Mouse (Mus musculus) hindbrain, embryonic 12.5 days (tissue): ENCODE data around the gene Cracr2b. TPM values are rescaled to one million over a fixed set of nuclear protein-coding genes. Genes with fewer than 3 reads are reported as not detected.
A peak's percentile ranks its signal among the peaks of the same experiment; 100 is the strongest.
"Not testable (repeated sequence)": the region's sequence is repeated elsewhere in the genome, so short reads cannot be mapped to it uniquely, and the experiment has no call there.

Experiments
- ATAC-seq: fragments of 200-750 bp; cut with Nextera tagmentation; 2 replicates; pipeline ENCODE4 v1.8.0; 2017; ENCODE audit warnings: moderate TSS enrichment; ENCODE audit not compliant: low FRiP score
- H3K27ac ChIP-seq: fragments of 300-500 bp; sonication (generic); 2 replicates; pipeline ENCODE4 v1.5.1; 2016; ENCODE audit warnings: mild to moderate bottlenecking
- H3K27me3 ChIP-seq: fragments of 300-500 bp; sonication (generic); 2 replicates; pipeline ENCODE4 v1.6.1; 2016; ENCODE audit warnings: mild to moderate bottlenecking
- H3K36me3 ChIP-seq: fragments of 300-500 bp; sonication (generic); 2 replicates; pipeline ENCODE4 v1.6.1; 2016; ENCODE audit warnings: mild to moderate bottlenecking
- H3K4me1 ChIP-seq: fragments of 300-500 bp; sonication (generic); 2 replicates; pipeline ENCODE4 v1.6.1; 2016
- H3K4me2 ChIP-seq: fragments of 300-500 bp; sonication (generic); replicated peaks from 2 replicates; pipeline ENCODE4 v1.6.1; 2016; ENCODE audit warnings: mild to moderate bottlenecking
- H3K4me3 ChIP-seq: fragments of 300-500 bp; sonication (generic); 2 replicates; pipeline ENCODE4 v1.5.1; 2016; ENCODE audit warnings: mild to moderate bottlenecking
- H3K9ac ChIP-seq: fragments of 300-500 bp; sonication (generic); 2 replicates; pipeline ENCODE4 v1.6.1; 2016; ENCODE audit warnings: mild to moderate bottlenecking, moderate library complexity
- H3K9me3 ChIP-seq: fragments of 300-500 bp; sonication (generic); replicated peaks from 2 replicates; pipeline ENCODE4 v1.6.1; 2016; ENCODE audit warnings: mild to moderate bottlenecking
- WGBS: fragments of 180-500 bp; shearing (Covaris S2); methylation state at CpG from one replicate; pipeline ENCODE4 v1.1.7; 2016; 5-methylcytosine and 5-hydroxymethylcytosine counted together
- polyA plus RNA-seq: library from polyadenylated mRNA; unstranded; fragments of >200 nt; fragmentation: Nextera tagmentation; extraction: Ambion mirVana; gene quantifications from 2 replicates; pipeline ENCODE4 v1.2.1, GENCODE M21; 2016

Cracr2b gene
- polyA plus RNA-seq, 1 experiment from 2014 or later, result 7.7 TPM

DNA sequence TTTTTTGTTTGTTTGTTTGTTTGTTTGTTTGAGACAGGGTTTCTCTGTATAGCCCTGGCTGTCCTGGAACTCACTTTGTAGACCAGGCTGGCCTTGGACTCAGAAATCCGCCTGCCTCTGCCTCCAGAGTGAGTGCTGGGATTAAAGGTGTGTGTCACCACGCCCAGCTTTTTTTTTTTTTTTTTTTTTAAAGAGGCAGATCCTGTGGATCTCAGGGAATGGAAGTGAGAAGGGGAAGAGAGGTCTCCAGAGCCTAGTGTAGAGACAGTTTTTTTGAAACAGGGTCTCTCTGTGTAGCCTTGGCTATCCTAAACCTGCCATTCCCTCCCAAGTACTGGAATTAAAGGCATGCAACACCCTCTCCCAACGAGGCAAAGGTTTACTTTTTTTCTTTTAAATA is 14.5 kb upstream of the Cracr2b start:
- H3K4me1 ChIP-seq, result peaks cover 32% of the 10 kb centered on the region
- 92% methylated on average over 3 of the region's 3 CpGs for WGBS
- H3K4me2 ChIP-seq, result not testable (repeated sequence)

DNA sequence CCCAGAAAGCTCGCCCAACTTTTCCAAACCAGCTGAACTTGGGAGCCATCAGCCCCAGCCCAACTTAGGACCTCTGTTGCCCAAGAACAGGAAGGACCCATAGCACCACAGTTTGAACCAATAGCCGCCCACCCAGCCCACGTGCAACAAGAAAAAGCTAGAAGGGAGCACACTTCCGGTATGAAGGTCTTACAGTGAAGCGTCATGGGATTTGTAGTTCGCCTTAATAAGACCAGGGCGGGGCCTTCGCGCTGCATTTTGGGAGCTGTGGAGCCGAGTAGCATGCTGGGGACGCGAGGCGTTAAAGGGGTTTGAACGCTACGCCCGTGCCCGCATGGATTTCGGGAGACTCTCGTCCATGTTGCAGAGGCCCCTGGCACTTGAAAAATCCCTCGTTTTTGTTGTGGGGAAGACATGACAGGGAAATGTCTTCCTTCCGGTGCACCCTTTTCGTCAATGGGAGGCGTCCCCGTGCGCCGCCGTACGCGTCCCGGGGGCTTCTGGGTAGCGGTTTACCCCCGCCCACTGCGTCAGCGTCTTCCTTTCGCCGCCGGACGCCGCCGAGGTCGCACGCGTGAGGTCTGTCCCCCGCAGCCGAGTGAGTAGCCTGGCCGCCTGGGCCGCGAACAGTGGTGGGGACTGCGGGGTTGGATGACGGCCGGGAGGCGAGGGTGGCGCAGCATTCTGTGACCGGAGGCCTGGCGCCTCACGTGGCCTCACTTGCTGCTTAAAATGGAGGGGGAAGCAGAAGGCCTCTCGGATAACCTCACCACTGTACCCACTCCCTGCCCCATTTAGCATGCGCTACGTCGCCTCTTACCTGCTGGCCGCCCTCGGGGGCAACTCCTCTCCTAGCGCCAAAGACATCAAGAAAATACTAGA is 13.5 kb upstream of the Cracr2b start, which contains the start of gene Rplp2:
TSS of gene Rplp2 (plus strand) at position 261 of the 882 bp plus-strand sequence.
- H3K27ac ChIP-seq, result peak within 1 kb of the TSS; percentile 87
- H3K27me3 ChIP-seq, result no peaks in the 10 kb centered on the region
- H3K4me1 ChIP-seq, result peaks cover 28% of the 10 kb centered on the region
- peak; percentile 93 for ATAC-seq
- no peaks in the 10 kb centered on the region for H3K9me3 ChIP-seq
- peak within 1 kb of the TSS; percentile 88 for H3K9ac ChIP-seq
- WGBS, result 0% methylated on average over 60 of the region's 63 CpGs
- peak within 1 kb of the TSS; percentile 66 for H3K4me2 ChIP-seq
- H3K36me3 ChIP-seq, result peaks cover 35% of the 10 kb centered on the region
- H3K4me3 ChIP-seq, result peak within 1 kb of the TSS; percentile 86

More for the DNA sequence above, 14.5 kb upstream of the Cracr2b start:
- not testable (repeated sequence) for ATAC-seq, H3K9ac ChIP-seq, H3K27ac ChIP-seq, H3K4me3 ChIP-seq, H3K9me3 ChIP-seq, H3K27me3 ChIP-seq
- H3K36me3 ChIP-seq, result peaks cover 27% of the 10 kb centered on the region

DNA sequence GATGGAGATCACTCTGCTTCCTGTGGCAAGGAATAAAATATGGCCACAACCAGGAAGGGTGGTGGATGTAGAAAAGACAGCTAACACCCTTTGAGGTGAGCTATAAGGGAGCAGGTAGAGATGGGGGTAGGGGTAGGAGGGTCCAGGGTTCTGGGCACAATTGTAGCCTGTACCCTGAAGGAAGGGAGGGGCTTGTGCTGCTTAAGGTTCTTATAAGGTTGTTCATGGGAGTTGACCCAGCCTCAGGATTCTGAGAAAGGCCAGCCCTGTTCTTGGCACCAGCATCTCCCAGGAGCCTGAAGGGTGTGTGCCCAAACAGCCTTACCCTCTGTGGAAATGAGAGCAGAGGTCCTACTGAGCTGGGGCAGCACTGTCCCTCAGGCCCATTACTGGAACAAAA is 9.0 kb upstream of the Cracr2b start:
- Histone ChIP-seq H3K27me3 (0 out of 2 replicates have a peak, but pooled peaks cover 4% of the 10 kb centered on the region), H3K4me1 (peaks cover 27% of the 10 kb centered on the region), H3K4me2 (no peak overlapping the region), H3K9me3 (no peaks in the 10 kb centered on the region), H3K9ac (no peak overlapping the region), H3K27ac (no peak overlapping the region), H3K4me3 (no peak overlapping the region), H3K36me3 (peaks cover 35% of the 10 kb centered on the region)
- no peak for ATAC-seq

DNA sequence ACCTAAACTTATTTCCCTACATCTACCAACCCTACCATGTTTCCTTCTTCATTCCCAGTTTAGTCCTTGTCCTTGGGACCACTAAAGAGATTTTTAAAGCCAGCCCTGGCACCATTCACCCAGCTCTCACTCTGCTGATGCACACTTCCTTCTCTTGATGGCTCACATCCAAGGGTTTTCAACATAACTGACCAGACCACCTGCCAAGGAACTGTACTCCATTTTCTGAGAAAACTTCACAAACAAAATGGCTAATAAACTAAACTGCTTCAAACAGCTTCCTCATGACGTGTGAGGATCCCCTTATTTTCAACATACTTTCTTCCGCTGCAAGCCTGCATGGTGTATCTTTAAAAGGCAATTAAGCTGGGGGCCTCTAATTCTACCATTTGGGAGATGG is 7.3 kb upstream of the Cracr2b start:
- WGBS, result 83% methylated on average over 2 of the region's 2 CpGs
- Histone ChIP-seq H3K27ac (no peak overlapping the region), H3K4me1 (peaks cover 21% of the 10 kb centered on the region), H3K9ac (no peak overlapping the region), H3K4me2 (no peak overlapping the region), H3K27me3 (peaks cover 17% of the 10 kb centered on the region), H3K9me3 (no peaks in the 10 kb centered on the region), H3K36me3 (peaks cover 35% of the 10 kb centered on the region), H3K4me3 (no peak overlapping the region)
- no peak for ATAC-seq

DNA sequence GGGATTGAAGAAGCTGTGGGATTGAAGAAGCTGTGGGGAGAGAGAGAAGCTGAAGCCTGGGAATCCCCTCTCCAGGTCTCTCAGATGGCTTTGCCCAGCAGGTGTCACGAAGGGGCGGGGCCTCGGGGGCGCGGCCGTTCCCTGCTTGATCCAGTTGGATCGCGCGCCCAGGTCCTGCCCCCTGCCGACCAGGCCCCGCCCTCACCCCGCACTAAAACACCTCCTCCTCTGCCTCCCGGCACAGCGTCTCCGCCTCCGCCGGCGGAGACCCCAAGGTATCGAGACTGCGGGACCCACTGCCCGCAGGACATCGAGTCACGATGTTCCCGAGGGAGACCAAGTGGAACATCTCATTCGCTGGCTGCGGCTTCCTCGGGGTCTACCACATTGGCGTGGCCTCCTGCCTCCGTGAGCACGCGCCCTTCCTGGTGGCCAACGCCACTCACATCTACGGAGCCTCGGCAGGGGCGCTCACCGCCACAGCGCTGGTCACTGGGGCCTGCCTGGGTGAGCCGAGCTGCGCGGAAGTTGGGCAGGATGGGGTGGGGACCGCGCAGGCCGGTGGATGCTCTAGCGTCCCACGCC is 5.8 kb upstream of the Cracr2b start, which contains the start of gene Pnpla2:
TSS of gene Pnpla2 (plus strand) at position 232 of the 585 bp plus-strand sequence.
- Histone ChIP-seq H3K4me2 (peak within 1 kb of the TSS; percentile 89), H3K9ac (peak within 1 kb of the TSS; percentile 63), H3K4me1 (peaks cover 17% of the 10 kb centered on the region), H3K4me3 (peak within 1 kb of the TSS; percentile 59), H3K36me3 (peaks cover 25% of the 10 kb centered on the region), H3K9me3 (no peaks in the 10 kb centered on the region), H3K27me3 (peaks cover 31% of the 10 kb centered on the region), H3K27ac (peak within 1 kb of the TSS; percentile 52)
- under 1% methylated on average over 45 of the region's 45 CpGs for WGBS
- peak; percentile 81 for ATAC-seq

DNA sequence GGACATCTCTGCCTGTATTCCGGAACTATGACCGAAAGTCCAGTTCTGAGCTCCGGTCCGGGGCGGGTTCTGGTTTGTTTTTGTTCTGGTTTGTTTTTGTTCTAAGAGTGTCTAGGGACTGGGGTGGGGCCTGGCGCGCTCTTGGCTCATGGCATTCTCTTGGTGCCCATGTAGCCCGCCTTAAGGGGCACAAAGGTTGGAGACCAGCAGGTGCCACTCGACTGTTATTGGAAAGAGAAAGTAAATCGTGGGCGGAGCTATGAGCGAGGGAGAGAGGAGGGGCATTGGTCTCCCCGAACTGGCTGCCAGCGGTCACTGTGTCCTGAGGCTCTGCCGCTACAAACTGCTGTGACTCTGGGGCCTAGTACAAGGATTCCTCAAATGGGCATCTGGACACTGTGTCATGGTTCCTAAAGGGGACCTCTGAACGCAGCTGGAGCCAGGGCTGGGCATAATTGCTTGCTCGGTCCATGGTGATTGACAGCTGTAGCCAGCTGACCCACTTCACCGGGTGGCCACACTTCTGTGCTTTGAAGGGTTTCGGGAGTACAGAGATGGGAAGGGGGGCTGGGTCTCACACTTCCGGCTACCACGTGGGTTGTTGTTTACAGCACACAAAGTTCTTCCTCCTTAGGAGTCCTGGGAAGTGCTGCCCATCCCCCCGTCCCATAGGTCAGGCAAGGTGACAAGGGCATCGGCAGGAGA is 5.1 kb upstream of the Cracr2b start:
- Histone ChIP-seq H3K27me3 (peaks cover 38% of the 10 kb centered on the region), H3K9me3 (no peaks in the 10 kb centered on the region), H3K4me1 (peaks cover 17% of the 10 kb centered on the region), H3K4me3 (peak overlapping the region; percentile 59), H3K4me2 (peak overlapping the region; percentile 89), H3K9ac (peak overlapping the region; percentile 63), H3K27ac (peak overlapping the region; percentile 52; the same call in 1 of the 2 replicates), H3K36me3 (peaks cover 19% of the 10 kb centered on the region)
- peak; percentile 42 for ATAC-seq
- WGBS, result 2% methylated on average over 23 of the region's 23 CpGs

DNA sequence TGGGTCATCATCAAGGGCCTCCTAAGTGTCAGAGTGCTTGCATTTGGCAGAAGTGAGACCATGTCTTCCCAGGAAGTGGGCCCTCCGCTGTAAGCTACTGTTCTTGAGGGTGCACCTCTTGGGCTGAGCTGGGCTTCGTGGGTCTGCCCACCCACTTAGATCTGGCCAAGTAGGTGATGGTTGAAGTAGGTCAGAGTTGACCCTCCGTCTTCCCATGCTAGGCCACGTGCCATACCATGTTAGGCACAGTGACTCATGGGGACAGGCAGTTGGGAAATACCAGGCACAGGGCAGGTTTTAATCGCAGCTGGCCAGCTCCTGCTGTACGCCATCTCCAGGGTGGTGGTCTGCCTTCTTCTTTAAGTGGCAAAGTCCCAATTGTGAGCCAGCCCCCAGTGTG is 4.2 kb upstream of the Cracr2b start:
- no peak overlapping the region for H3K4me3 ChIP-seq
- H3K36me3 ChIP-seq, result peaks cover 9% of the 10 kb centered on the region
- WGBS, result 95% methylated on average over 6 of the region's 6 CpGs
- peaks cover 48% of the 10 kb centered on the region for H3K27me3 ChIP-seq
- no peaks in the 10 kb centered on the region for H3K9me3 ChIP-seq
- H3K4me2 ChIP-seq, result no peak overlapping the region; the same call in 1 of the 2 replicates
- H3K9ac ChIP-seq, result no peak overlapping the region
- no peak overlapping the region for H3K27ac ChIP-seq
- H3K4me1 ChIP-seq, result peaks cover 20% of the 10 kb centered on the region
- no peak for ATAC-seq

DNA sequence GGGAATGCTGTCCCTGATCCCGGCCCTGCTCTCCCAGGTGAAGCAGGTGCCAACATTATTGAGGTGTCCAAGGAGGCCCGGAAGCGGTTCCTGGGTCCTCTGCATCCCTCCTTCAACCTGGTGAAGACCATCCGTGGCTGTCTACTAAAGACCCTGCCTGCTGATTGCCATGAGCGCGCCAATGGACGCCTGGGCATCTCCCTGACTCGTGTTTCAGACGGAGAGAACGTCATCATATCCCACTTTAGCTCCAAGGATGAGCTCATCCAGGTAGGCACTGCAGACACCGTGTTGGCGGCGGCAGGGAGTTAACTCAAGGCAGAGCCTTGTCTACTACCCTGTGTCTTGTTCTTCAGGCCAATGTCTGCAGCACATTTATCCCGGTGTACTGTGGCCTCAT is 3.7 kb upstream of the Cracr2b start:
- Histone ChIP-seq H3K4me3 (no peak overlapping the region), H3K4me2 (no peak overlapping the region), H3K4me1 (peaks cover 25% of the 10 kb centered on the region), H3K27me3 (peaks cover 53% of the 10 kb centered on the region), H3K36me3 (peaks cover 4% of the 10 kb centered on the region; the same call in 1 of the 2 replicates), H3K9me3 (no peaks in the 10 kb centered on the region), H3K27ac (no peak overlapping the region), H3K9ac (no peak overlapping the region)
- no peak for ATAC-seq
- WGBS, result 91% methylated on average over 14 of the region's 14 CpGs

DNA sequence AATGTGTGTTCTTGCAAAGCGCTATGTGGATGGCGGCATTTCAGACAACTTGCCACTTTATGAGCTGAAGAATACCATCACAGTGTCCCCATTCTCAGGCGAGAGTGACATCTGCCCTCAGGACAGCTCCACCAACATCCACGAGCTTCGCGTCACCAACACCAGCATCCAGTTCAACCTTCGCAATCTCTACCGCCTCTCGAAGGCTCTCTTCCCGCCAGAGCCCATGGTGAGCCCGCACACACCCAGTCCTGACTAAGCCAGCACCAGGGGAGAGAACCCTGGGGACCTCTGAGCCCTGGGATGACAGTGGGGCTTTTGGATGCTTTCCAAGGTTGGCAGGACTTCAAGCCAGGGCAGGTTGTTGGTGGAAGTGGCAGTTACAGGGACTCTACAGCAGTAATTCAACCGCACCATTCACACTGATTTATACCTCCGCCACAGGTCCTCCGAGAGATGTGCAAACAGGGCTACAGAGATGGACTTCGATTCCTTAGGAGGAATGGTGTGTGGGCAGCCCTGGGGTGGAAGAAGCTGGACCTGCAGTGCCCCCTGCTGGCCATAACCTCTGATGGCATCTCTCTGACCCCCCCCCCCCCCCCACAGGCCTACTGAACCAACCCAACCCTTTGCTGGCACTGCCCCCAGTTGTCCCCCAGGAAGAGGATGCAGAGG is 2.8 kb upstream of the Cracr2b start:
- Histone ChIP-seq H3K4me2 (no peak overlapping the region), H3K27ac (no peak overlapping the region), H3K9ac (no peak overlapping the region), H3K4me3 (no peak overlapping the region), H3K27me3 (peaks cover 62% of the 10 kb centered on the region), H3K36me3 (peaks cover 4% of the 10 kb centered on the region; the same call in 1 of the 2 replicates), H3K4me1 (peaks cover 27% of the 10 kb centered on the region), H3K9me3 (no peaks in the 10 kb centered on the region)
- 77% methylated on average over 15 of the region's 15 CpGs for WGBS
- no peak for ATAC-seq

DNA sequence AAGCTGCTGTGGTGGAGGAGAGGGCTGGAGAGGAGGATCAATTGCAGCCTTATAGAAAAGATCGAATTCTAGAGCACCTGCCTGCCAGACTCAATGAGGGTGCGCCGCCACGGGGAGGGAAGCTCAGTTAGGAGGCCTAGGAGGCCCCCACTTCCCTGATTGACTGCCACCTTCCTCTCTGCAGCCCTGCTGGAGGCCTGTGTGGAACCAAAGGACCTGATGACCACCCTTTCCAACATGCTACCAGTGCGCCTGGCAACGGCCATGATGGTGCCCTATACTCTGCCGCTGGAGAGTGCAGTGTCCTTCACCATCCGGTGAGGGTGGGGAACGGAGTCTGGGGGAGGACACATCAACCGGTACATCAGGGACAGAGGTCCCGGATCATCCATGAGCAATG is 2.2 kb upstream of the Cracr2b start:
- peaks cover 67% of the 10 kb centered on the region for H3K27me3 ChIP-seq
- peaks cover 4% of the 10 kb centered on the region; the same call in 1 of the 2 replicates for H3K36me3 ChIP-seq
- H3K9me3 ChIP-seq, result no peaks in the 10 kb centered on the region
- H3K27ac ChIP-seq, result no peak overlapping the region
- H3K9ac ChIP-seq, result no peak overlapping the region
- ATAC-seq, result no peak
- H3K4me3 ChIP-seq, result no peak overlapping the region
- WGBS, result 94% methylated on average over 11 of the region's 11 CpGs
- H3K4me2 ChIP-seq, result no peak overlapping the region
- peaks cover 27% of the 10 kb centered on the region for H3K4me1 ChIP-seq

DNA sequence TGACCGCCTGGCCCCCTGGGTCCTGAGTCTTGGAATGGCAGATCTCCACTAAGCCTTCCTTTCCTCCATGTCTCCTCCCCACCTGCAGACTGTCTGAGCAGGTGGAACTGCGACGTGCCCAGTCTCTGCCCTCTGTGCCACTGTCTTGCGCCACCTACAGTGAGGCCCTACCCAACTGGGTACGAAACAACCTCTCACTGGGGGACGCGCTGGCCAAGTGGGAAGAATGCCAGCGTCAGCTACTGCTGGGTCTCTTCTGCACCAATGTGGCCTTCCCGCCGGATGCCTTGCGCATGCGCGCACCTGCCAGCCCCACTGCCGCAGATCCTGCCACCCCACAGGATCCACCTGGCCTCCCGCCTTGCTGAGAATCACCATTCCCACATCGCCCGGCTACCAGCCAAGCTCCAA is 1.6 kb upstream of the Cracr2b start:
- no peak for ATAC-seq
- no peak overlapping the region for H3K9ac ChIP-seq
- WGBS, result 92% methylated on average over 17 of the region's 17 CpGs
- H3K4me1 ChIP-seq, result peaks cover 27% of the 10 kb centered on the region
- H3K27ac ChIP-seq, result no peak overlapping the region
- H3K4me3 ChIP-seq, result no peak overlapping the region
- no peak overlapping the region for H3K4me2 ChIP-seq
- peaks cover 74% of the 10 kb centered on the region for H3K27me3 ChIP-seq
- H3K36me3 ChIP-seq, result peaks cover 4% of the 10 kb centered on the region; the same call in 1 of the 2 replicates
- no peaks in the 10 kb centered on the region for H3K9me3 ChIP-seq
